Mouse (Mus musculus): ENCODE results near the gene Cenpm. TPM values are rescaled to one million over a fixed set of nuclear protein-coding genes. Genes with fewer than 3 reads are reported as not detected.

The Cenpm gene
- total RNA-seq, 1 experiment from 2014 or later, result 15.6 TPM

GRCm38 (mm10) chr15:82207105-82207459 is 37.5 kb downstream of the Cenpm start:
- no peak for ATAC-seq (replicated peaks in 1 of 2; ENCODE audit: insufficient read depth in 1 of 2, low FRiP score in 2 of 2, low TSS enrichment in 1 of 2, low read depth in 1 of 2, poor library complexity in 2 of 2, severe bottlenecking in 2 of 2)

DNA sequence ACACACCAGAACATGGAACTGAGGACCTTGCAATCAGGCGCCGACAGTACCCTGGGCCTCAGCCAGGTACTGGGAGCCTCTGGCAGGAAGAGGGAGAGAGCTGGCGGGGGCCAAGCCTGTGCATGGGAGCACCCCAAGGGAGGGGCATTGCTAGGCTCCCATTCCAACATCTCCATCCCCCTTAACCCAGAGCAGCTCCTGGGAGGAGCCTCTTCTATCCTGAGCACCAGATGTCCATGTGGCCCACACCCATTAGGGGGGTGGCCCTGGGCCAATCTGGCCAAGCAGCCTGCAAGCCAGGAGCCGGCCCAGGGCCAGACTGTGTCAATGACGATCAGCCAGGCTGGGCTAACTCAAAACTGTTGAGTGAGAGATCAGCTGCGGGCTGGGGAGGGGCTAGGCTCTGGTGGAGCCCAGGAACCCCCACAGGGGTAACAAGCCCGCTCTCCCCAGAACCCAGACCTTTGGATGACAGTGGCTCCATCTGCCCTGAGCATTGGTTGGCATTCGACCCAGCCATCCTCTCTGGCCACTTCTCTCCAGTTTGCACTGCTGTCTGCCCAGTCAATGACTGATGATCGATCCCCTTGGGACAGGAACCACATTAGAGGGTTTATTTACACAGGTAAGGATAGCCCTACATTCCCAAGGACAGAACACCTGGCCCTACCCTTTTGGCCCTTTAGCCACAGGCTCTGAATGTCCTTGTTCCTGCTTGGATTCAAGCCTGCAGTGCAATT is 38.0 kb downstream of the Cenpm start:
- ATAC-seq (replicated peaks in 1 of 2; ENCODE audit: insufficient read depth in 1 of 2, low FRiP score in 2 of 2, low TSS enrichment in 1 of 2, low read depth in 1 of 2, poor library complexity in 2 of 2, severe bottlenecking in 2 of 2), result no peak

DNA sequence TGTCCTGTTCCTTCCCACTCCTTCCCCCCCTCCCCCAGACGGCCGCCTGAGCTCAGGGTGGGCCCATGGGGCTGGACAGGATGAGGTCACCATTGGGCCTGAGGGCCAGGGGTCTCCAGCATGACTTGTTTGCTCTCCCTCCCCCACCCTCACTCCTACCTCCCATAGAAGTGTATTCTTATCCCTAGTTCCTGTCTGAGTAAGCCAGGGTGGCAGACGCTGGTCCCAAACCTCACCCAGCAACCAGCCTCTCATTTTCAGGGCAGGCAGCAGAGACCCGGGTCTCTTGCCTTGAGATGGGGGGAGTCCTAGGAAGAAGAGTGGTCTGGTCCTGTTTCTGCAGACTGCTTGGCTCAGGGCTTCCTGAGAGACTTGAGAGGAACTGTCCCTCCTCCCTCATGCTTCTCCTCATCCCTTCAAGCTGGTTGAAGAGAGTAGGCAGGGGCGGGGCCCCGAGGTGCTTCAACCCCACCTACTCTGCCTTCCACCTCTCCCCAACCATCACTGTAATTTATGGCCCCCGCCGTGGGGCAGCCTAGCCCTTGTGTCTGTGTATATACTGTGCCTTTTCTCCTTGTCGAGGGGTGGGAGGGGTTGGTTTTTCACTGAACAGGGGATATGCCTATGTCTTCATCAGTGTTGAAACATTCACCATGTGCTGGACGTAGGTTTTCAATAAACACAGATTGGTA is 39.7 kb downstream of the Cenpm start:
- no peak for ATAC-seq (replicated peaks in 1 of 2; ENCODE audit: insufficient read depth in 1 of 2, low FRiP score in 2 of 2, low TSS enrichment in 1 of 2, low read depth in 1 of 2, poor library complexity in 2 of 2, severe bottlenecking in 2 of 2)

- ATAC-seq (replicated peaks in 1 of 2; ENCODE audit: insufficient read depth in 1 of 2, low FRiP score in 2 of 2, low TSS enrichment in 1 of 2, low read depth in 1 of 2, poor library complexity in 2 of 2, severe bottlenecking in 2 of 2), result no peak
Measured at GRCm38 (mm10) chr15:82203611-82204351, 40.8 kb downstream of the Cenpm start.

- ATAC-seq (replicated peaks in 1 of 2; ENCODE audit: insufficient read depth in 1 of 2, low FRiP score in 2 of 2, low TSS enrichment in 1 of 2, low read depth in 1 of 2, poor library complexity in 2 of 2, severe bottlenecking in 2 of 2), result no peak
Measured at GRCm38 (mm10) chr15:82203090-82203489, 41.5 kb downstream of the Cenpm start.

DNA sequence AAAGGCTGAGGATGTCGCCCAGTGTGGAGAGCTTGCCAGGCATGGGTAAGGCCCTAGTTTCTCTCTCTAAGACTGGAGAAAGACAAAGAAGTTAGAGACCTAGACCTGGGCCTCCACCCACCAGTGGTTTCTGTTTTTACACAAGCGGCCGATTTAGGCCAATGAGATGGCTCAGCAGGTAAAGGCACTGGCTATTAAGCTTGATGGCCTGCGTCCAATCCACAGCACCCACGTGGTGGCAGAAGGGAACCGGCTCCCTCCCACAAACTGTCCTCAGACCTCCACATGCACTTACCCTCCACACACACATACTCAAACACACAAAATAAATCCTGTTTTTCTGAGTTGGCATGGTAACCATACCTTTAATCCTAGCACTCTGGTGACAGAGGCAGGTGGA is 42.5 kb downstream of the Cenpm start:
- ATAC-seq (replicated peaks in 1 of 2; ENCODE audit: insufficient read depth in 1 of 2, low FRiP score in 2 of 2, low TSS enrichment in 1 of 2, low read depth in 1 of 2, poor library complexity in 2 of 2, severe bottlenecking in 2 of 2), result no peak

DNA sequence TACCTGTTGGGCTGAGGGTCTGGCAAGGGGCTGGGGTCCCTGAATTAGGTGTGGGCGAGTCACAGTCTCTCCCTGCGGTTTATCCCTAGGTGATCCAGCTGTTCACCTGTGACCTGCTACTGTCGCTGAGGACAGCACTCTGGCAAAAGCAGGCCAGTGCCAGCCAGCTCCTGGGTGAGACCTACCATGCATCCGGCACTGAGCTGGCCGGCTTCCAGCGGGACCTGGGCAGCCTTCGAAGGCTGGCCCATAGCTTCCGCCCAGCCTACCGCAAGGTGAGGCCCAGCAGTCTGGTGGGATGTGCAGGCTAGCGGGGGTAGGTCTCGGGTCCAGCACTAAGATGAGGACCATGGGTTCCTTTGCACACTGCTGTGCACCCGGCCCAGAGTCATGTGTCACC is 45.0 kb downstream of the Cenpm start:
- 0 out of 4 replicates have a peak, but pooled peaks of 1 of the 2 experiments have one; percentile 2 for ATAC-seq (replicated peaks in 1 of 2; ENCODE audit: insufficient read depth in 1 of 2, low FRiP score in 2 of 2, low TSS enrichment in 1 of 2, low read depth in 1 of 2, poor library complexity in 2 of 2, severe bottlenecking in 2 of 2)

DNA sequence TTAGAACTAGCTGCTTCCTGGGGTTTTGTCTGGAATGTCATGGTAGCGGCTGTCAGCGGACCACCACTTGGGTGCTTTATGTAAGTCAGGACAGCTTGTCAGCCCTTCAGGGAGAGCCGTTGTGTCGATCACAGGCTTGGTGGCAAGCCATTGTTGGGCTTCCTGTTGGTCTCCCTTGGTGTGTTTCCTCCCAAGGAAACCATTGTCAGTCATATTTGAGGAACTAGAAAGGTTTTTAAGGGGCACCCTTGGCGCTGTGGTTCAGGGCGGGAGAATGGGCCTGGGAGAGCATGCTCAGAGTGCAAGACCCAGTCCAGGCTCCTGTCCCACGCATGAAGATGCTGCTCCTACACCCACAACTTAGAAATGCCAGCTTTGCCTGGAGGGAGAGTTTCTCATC is 46.2 kb downstream of the Cenpm start:
- peak; percentile 66 to 74 for ATAC-seq (replicated peaks in 1 of 2; ENCODE audit: insufficient read depth in 1 of 2, low FRiP score in 2 of 2, low TSS enrichment in 1 of 2, low read depth in 1 of 2, poor library complexity in 2 of 2, severe bottlenecking in 2 of 2)

- peak; percentile 2 to 8; a peak in 1 of 4 replicates for ATAC-seq (replicated peaks in 1 of 2; ENCODE audit: insufficient read depth in 1 of 2, low FRiP score in 2 of 2, low TSS enrichment in 1 of 2, low read depth in 1 of 2, poor library complexity in 2 of 2, severe bottlenecking in 2 of 2)
Measured at GRCm38 (mm10) chr15:82197937-82198336, 46.6 kb downstream of the Cenpm start.

GRCm38 (mm10) chr15:82197246-82197750 is 47.2 kb downstream of the Cenpm start:
- peak; percentile 34 to 44; a peak in 3 of 4 replicates for ATAC-seq (replicated peaks in 1 of 2; ENCODE audit: insufficient read depth in 1 of 2, low FRiP score in 2 of 2, low TSS enrichment in 1 of 2, low read depth in 1 of 2, poor library complexity in 2 of 2, severe bottlenecking in 2 of 2)

DNA sequence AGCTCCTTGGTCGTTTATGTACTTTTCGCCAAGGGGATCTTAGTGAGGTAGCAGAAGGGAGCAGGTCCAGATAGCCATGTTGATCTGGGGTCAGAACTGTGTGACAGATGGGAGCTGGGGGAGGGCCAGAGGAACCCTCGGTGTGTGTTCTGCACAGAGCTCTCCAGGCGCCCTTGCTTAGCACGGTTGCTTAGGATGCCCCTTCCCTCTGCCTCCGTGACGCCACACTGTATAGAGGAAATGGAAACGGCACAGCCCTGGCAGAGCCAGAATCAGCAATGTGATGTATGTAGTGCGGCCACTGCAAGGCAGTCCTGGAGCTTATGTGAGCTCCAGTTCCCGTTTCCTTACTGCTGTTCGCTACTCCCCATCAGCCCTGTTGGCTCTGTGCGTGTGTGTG is 48.2 kb downstream of the Cenpm start:
- ATAC-seq (replicated peaks in 1 of 2; ENCODE audit: insufficient read depth in 1 of 2, low FRiP score in 2 of 2, low TSS enrichment in 1 of 2, low read depth in 1 of 2, poor library complexity in 2 of 2, severe bottlenecking in 2 of 2), result no peak

DNA sequence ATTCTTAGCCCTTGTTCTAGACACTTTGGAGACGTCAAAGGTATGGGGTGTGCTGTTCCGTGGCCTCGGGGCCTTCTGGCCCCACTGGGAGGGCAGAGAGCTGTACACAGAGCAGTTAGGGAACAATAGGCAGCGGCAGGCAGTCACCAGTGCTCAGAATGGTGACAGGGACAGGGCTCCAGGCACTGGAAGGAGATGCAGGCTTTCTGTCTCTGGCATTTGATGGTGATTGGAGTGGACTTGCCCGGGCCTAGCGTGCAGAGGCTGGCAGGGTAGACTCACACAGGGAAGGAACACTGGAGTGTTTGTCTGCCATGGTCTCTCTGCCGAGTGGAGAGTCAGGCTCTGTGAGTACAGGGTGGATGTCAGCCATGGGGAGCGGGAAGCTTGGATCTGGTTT is 51.9 kb downstream of the Cenpm start:
- ATAC-seq (replicated peaks in 1 of 2; ENCODE audit: insufficient read depth in 1 of 2, low FRiP score in 2 of 2, low TSS enrichment in 1 of 2, low read depth in 1 of 2, poor library complexity in 2 of 2, severe bottlenecking in 2 of 2), result no peak

- no peak for ATAC-seq (replicated peaks in 1 of 2; ENCODE audit: insufficient read depth in 1 of 2, low FRiP score in 2 of 2, low TSS enrichment in 1 of 2, low read depth in 1 of 2, poor library complexity in 2 of 2, severe bottlenecking in 2 of 2)
Measured at GRCm38 (mm10) chr15:82188481-82189240, 55.9 kb downstream of the Cenpm start.

DNA sequence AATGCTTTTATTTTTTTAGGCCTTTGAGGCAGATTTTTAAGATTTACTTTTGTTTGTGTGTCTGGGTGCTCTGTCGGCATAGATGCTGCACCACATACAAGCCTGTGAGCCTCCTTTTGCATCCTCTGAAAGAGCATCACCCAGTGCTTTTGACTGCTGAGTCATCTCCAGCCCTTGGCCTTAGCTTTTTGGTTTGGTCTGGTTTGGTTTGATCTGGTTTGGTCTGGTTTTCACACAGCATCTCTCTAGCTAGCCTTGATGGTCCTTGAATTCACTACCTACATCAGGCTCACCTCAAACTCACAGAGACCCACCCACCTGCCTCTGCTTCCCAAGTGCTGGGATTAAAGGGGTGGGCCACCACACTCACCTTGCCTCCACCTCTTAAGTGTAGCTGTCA is 56.6 kb downstream of the Cenpm start:
- ATAC-seq (replicated peaks in 1 of 2; ENCODE audit: insufficient read depth in 1 of 2, low FRiP score in 2 of 2, low TSS enrichment in 1 of 2, low read depth in 1 of 2, poor library complexity in 2 of 2, severe bottlenecking in 2 of 2), result no peak

DNA sequence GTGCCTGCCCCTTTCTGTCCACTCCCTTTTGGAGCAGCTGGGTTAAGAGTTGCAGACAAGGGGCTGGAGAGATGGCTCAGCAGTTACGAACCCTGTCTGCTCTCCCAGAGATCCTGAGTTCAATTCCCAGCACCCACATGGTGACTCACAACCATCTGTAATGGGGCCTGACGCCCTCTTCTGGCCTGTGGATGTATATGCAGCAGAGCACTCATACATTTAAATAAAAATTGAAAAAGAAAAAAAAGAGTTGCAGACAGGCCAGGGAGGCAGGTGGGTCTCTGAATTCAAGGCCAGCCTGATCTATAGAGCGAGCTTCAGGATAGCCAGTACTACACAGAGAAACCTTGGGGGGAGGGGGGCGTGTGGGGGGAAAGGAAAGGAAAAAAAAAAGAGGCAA is 57.1 kb downstream of the Cenpm start:
- ATAC-seq (replicated peaks in 1 of 2; ENCODE audit: insufficient read depth in 1 of 2, low FRiP score in 2 of 2, low TSS enrichment in 1 of 2, low read depth in 1 of 2, poor library complexity in 2 of 2, severe bottlenecking in 2 of 2), result no peak

DNA sequence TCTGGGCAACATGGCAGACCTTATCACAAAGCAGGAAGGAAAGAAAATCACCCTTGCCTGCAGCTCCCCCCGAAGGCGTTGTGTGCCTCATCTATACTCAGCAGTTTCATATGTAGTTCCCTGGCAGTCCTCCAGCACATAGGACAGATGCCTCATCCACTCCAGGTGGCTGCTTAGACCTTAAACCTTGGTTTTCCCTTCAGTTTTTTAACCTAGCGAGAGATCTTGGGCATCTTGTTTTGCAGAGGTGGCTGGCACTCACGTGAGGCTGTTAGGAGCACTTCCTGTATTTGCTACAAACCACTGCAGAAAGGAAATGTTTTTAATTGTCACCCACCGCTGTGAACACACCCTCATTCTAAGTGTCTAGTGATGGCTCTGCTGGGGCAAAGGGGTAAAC is 57.6 kb downstream of the Cenpm start:
- ATAC-seq (replicated peaks in 1 of 2; ENCODE audit: insufficient read depth in 1 of 2, low FRiP score in 2 of 2, low TSS enrichment in 1 of 2, low read depth in 1 of 2, poor library complexity in 2 of 2, severe bottlenecking in 2 of 2), result peak; percentile 37 to 50

DNA sequence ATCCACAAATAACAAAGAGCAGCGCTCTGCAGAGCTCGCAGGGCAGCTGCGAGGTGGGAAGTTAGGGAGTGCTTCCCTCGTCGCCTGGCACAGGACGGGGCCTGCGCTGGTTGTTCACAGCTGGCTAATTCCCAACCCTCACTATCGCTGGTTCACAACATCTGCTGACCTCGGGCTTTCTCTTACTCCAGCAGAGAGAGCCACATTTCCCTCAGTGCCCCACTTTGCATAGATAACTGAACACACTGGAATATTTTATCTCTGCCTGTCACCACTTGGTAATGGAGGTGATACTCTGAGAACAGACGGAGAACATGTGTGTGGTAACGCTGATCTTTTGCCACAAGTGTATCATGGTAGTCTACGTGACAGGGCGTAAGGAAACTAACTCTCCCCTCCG is 58.4 kb downstream of the Cenpm start:
- peak in 1 of 2 experiments; percentile 18; a peak in 1 of 4 replicates for ATAC-seq (replicated peaks in 1 of 2; ENCODE audit: insufficient read depth in 1 of 2, low FRiP score in 2 of 2, low TSS enrichment in 1 of 2, low read depth in 1 of 2, poor library complexity in 2 of 2, severe bottlenecking in 2 of 2)
